Mouse (Mus musculus): ENCODE data around the gene Map4k2. TPM values are rescaled to one million over a fixed set of nuclear protein-coding genes. Genes with fewer than 3 reads are reported as not detected.
"Not testable (repeated sequence)": the region's sequence is repeated elsewhere in the genome, so short reads cannot be mapped to it uniquely, and the experiment has no call there.

The Map4k2 gene
- polyA plus RNA-seq, 1 experiment from 2014 or later: 20.1 TPM

GRCm38 (mm10) chr19:6310181-6310580 lies 30.8 kb upstream of the Map4k2 start:
- ATAC-seq: no peak
- no peaks in the 10 kb centered on the region for H3K36me3 ChIP-seq (ENCODE audit: control insufficient read depth, insufficient read depth, low read length)
- H3K27me3 ChIP-seq (ENCODE audit: control insufficient read depth, insufficient read depth, low read depth, low read length): peaks cover 2% of the 10 kb centered on the region; the same call in 1 of the 2 replicates
- no peak overlapping the region for H3K9ac ChIP-seq (ENCODE audit: low read depth, low read length)
- H3K4me1 ChIP-seq (ENCODE audit: control insufficient read depth, insufficient read depth, low read length): peaks cover 2% of the 10 kb centered on the region; the same call in 1 of the 2 replicates
- 93% methylated on average over 5 of the region's 5 CpGs for WGBS
- H3K4me2 ChIP-seq (ENCODE audit: low read length): no peak overlapping the region
- no peaks in the 10 kb centered on the region for H3K9me3 ChIP-seq (replicated peaks; ENCODE audit: control insufficient read depth, low read length, poor library complexity, severe bottlenecking)
- H3K27ac ChIP-seq (ENCODE audit: low read length): no peak overlapping the region
- no peak overlapping the region for H3K4me3 ChIP-seq (ENCODE audit: low read depth, low read length)

GRCm38 (mm10) chr19:6311783-6312182 lies 29.2 kb upstream of the Map4k2 start:
- not testable (repeated sequence) for H3K9me3 ChIP-seq (replicated peaks; ENCODE audit: control insufficient read depth, low read length, poor library complexity, severe bottlenecking); H3K9ac ChIP-seq (ENCODE audit: low read depth, low read length); ATAC-seq; H3K4me1 ChIP-seq (ENCODE audit: control insufficient read depth, insufficient read depth, low read length); H3K27ac ChIP-seq (ENCODE audit: low read length); H3K36me3 ChIP-seq (ENCODE audit: control insufficient read depth, insufficient read depth, low read length); H3K4me3 ChIP-seq (ENCODE audit: low read depth, low read length); H3K4me2 ChIP-seq (ENCODE audit: low read length); H3K27me3 ChIP-seq (ENCODE audit: control insufficient read depth, insufficient read depth, low read depth, low read length)
- 90% methylated on average over 3 of the region's 3 CpGs for WGBS

GRCm38 (mm10) chr19:6313796-6314195 lies 27.1 kb upstream of the Map4k2 start:
- H3K9me3 ChIP-seq (replicated peaks; ENCODE audit: control insufficient read depth, low read length, poor library complexity, severe bottlenecking): no peaks in the 10 kb centered on the region
- no peak for ATAC-seq
- no peak overlapping the region for H3K4me2 ChIP-seq (ENCODE audit: low read length)
- H3K27me3 ChIP-seq (ENCODE audit: control insufficient read depth, insufficient read depth, low read depth, low read length): no peaks in the 10 kb centered on the region
- H3K4me1 ChIP-seq (ENCODE audit: control insufficient read depth, insufficient read depth, low read length): no peaks in the 10 kb centered on the region
- no peak overlapping the region for H3K27ac ChIP-seq (ENCODE audit: low read length)
- no peak overlapping the region for H3K9ac ChIP-seq (ENCODE audit: low read depth, low read length)
- no peaks in the 10 kb centered on the region; the same call in 1 of the 2 replicates for H3K36me3 ChIP-seq (ENCODE audit: control insufficient read depth, insufficient read depth, low read length)
- H3K4me3 ChIP-seq (ENCODE audit: low read depth, low read length): no peak overlapping the region
- WGBS: 91% methylated on average over 8 of the region's 8 CpGs

- ATAC-seq: no peak
- whole genome bisulfite sequencing: 86% methylated on average over 8 of the region's 8 CpGs
- Histone ChIP-seq H3K4me1 (ENCODE audit: control insufficient read depth, insufficient read depth, low read length) (no peaks in the 10 kb centered on the region), H3K9ac (ENCODE audit: low read depth, low read length) (no peak overlapping the region), H3K4me3 (ENCODE audit: low read depth, low read length) (no peak overlapping the region), H3K27me3 (ENCODE audit: control insufficient read depth, insufficient read depth, low read depth, low read length) (no peaks in the 10 kb centered on the region), H3K27ac (ENCODE audit: low read length) (no peak overlapping the region), H3K4me2 (ENCODE audit: low read length) (no peak overlapping the region), H3K9me3 (replicated peaks; ENCODE audit: control insufficient read depth, low read length, poor library complexity, severe bottlenecking) (no peaks in the 10 kb centered on the region), H3K36me3 (ENCODE audit: control insufficient read depth, insufficient read depth, low read length) (no peaks in the 10 kb centered on the region; the same call in 1 of the 2 replicates)
Observed at GRCm38 (mm10) chr19:6314513-6314912, 26.4 kb upstream of the Map4k2 start.

GRCm38 (mm10) chr19:6315573-6315972 lies 25.4 kb upstream of the Map4k2 start:
- H3K27ac ChIP-seq (ENCODE audit: low read length): no peak overlapping the region
- no peaks in the 10 kb centered on the region for H3K27me3 ChIP-seq (ENCODE audit: control insufficient read depth, insufficient read depth, low read depth, low read length)
- ATAC-seq: no peak
- no peak overlapping the region for H3K9ac ChIP-seq (ENCODE audit: low read depth, low read length)
- H3K9me3 ChIP-seq (replicated peaks; ENCODE audit: control insufficient read depth, low read length, poor library complexity, severe bottlenecking): no peaks in the 10 kb centered on the region
- H3K36me3 ChIP-seq (ENCODE audit: control insufficient read depth, insufficient read depth, low read length): no peaks in the 10 kb centered on the region; the same call in 1 of the 2 replicates
- H3K4me3 ChIP-seq (ENCODE audit: low read depth, low read length): no peak overlapping the region
- 75% methylated on average over 14 of the region's 14 CpGs for WGBS
- no peaks in the 10 kb centered on the region for H3K4me1 ChIP-seq (ENCODE audit: control insufficient read depth, insufficient read depth, low read length)
- no peak overlapping the region for H3K4me2 ChIP-seq (ENCODE audit: low read length)

- H3K4me3 ChIP-seq (ENCODE audit: low read depth, low read length): no peak overlapping the region
- H3K9ac ChIP-seq (ENCODE audit: low read depth, low read length): no peak overlapping the region
- ATAC-seq: no peak
- 90% methylated on average over 12 of the region's 12 CpGs for WGBS
- H3K9me3 ChIP-seq (replicated peaks; ENCODE audit: control insufficient read depth, low read length, poor library complexity, severe bottlenecking): no peaks in the 10 kb centered on the region
- no peaks in the 10 kb centered on the region for H3K4me1 ChIP-seq (ENCODE audit: control insufficient read depth, insufficient read depth, low read length)
- no peaks in the 10 kb centered on the region; the same call in 1 of the 2 replicates for H3K36me3 ChIP-seq (ENCODE audit: control insufficient read depth, insufficient read depth, low read length)
- H3K27ac ChIP-seq (ENCODE audit: low read length): no peak overlapping the region
- H3K4me2 ChIP-seq (ENCODE audit: low read length): no peak overlapping the region
- no peaks in the 10 kb centered on the region for H3K27me3 ChIP-seq (ENCODE audit: control insufficient read depth, insufficient read depth, low read depth, low read length)
Observed at GRCm38 (mm10) chr19:6318145-6318544, 22.8 kb upstream of the Map4k2 start.

GRCm38 (mm10) chr19:6321358-6321757 lies 19.6 kb upstream of the Map4k2 start:
- H3K4me2 ChIP-seq (ENCODE audit: low read length): no peak overlapping the region

GRCm38 (mm10) chr19:6321786-6322621 lies 18.9 kb upstream of the Map4k2 start:
- Histone ChIP-seq H3K27me3 (ENCODE audit: control insufficient read depth, insufficient read depth, low read depth, low read length) (no peaks in the 10 kb centered on the region), H3K9ac (ENCODE audit: low read depth, low read length) (no peak overlapping the region), H3K9me3 (replicated peaks; ENCODE audit: control insufficient read depth, low read length, poor library complexity, severe bottlenecking) (no peaks in the 10 kb centered on the region), H3K4me3 (ENCODE audit: low read depth, low read length) (no peak overlapping the region), H3K4me1 (ENCODE audit: control insufficient read depth, insufficient read depth, low read length) (no peaks in the 10 kb centered on the region), H3K4me2 (ENCODE audit: low read length) (no peak overlapping the region), H3K27ac (ENCODE audit: low read length) (no peak overlapping the region), H3K36me3 (ENCODE audit: control insufficient read depth, insufficient read depth, low read length) (no peaks in the 10 kb centered on the region; the same call in 1 of the 2 replicates)
- 85% methylated on average over 33 of the region's 33 CpGs for WGBS
- ATAC-seq: no peak

More at GRCm38 (mm10) chr19:6321358-6321757, 19.6 kb upstream of the Map4k2 start:
- WGBS: 92% methylated on average over 8 of the region's 8 CpGs
- ATAC-seq: no peak
- no peaks in the 10 kb centered on the region for H3K9me3 ChIP-seq (replicated peaks; ENCODE audit: control insufficient read depth, low read length, poor library complexity, severe bottlenecking)
- H3K27ac ChIP-seq (ENCODE audit: low read length): no peak overlapping the region
- no peaks in the 10 kb centered on the region; the same call in 1 of the 2 replicates for H3K36me3 ChIP-seq (ENCODE audit: control insufficient read depth, insufficient read depth, low read length)
- H3K9ac ChIP-seq (ENCODE audit: low read depth, low read length): no peak overlapping the region
- no peak overlapping the region for H3K4me3 ChIP-seq (ENCODE audit: low read depth, low read length)
- no peaks in the 10 kb centered on the region for H3K4me1 ChIP-seq (ENCODE audit: control insufficient read depth, insufficient read depth, low read length)
- no peaks in the 10 kb centered on the region for H3K27me3 ChIP-seq (ENCODE audit: control insufficient read depth, insufficient read depth, low read depth, low read length)

GRCm38 (mm10) chr19:6324751-6325150 lies 16.2 kb upstream of the Map4k2 start:
- 84% methylated on average over 9 of the region's 9 CpGs for WGBS
- Histone ChIP-seq H3K36me3 (ENCODE audit: control insufficient read depth, insufficient read depth, low read length) (no peaks in the 10 kb centered on the region), H3K9ac (ENCODE audit: low read depth, low read length) (no peak overlapping the region), H3K4me1 (ENCODE audit: control insufficient read depth, insufficient read depth, low read length) (no peaks in the 10 kb centered on the region), H3K27me3 (ENCODE audit: control insufficient read depth, insufficient read depth, low read depth, low read length) (no peaks in the 10 kb centered on the region), H3K4me2 (ENCODE audit: low read length) (no peak overlapping the region), H3K9me3 (replicated peaks; ENCODE audit: control insufficient read depth, low read length, poor library complexity, severe bottlenecking) (no peaks in the 10 kb centered on the region), H3K4me3 (ENCODE audit: low read depth, low read length) (no peak overlapping the region), H3K27ac (ENCODE audit: low read length) (no peak overlapping the region)
- no peak for ATAC-seq
